Mouse (Mus musculus) kidney, postnatal 10 days (tissue): ENCODE results near the gene Zfp839.

Experiments
- DNase-seq: peaks from one replicate; pipeline ENCODE4 v3.0.0; 2021; ENCODE audit warnings: mixed read lengths

The Zfp839 gene

DNA sequence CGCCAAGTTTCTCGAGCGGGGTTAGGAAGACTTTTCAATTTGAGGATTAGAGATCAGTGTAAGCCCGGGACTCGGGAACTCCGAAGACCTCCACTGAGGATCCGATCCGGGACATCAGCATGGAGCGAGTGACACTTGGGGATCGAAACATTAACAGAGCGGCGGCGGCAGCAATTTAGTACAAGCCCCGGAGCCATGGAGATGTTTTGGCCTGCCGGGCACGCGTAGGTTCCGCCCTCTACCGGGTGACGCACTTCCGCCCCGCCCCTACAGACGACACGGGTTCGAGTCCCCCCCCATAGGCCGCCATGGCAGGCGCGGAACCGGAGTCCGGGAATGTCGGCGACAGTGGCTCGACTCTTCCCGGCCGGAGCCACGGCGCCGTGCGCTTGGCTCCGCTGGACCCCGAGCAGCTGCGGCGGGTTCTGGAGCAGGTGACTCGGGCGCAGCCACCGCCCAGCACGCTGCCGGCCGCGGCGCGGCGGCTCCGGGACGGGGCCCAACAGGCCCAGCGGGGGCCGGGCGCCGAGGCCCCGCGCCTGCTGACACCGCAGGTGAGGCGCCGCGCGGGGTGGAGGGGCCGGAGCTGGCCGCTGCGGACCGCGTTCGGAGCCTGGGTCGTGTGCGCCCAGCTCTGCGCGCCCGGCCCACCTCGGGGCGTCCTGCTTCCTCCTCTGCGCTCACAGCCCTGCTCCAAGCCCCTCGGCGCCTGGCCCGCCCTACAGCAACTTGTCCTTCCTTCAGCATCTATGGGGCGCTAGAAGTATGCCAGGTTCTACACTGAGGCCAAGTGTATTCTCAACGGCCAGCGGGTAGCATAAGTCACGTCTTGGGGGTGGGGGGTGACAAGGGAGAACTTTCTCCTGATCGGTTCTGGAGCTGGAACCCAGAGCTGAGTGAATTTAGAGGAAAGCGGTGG, at the start of gene Zfp839:
TSS of gene Zfp839 (plus strand) at position 244 of the 919 bp plus-strand sequence.
- peak; percentile 93 for DNase-seq

DNA sequence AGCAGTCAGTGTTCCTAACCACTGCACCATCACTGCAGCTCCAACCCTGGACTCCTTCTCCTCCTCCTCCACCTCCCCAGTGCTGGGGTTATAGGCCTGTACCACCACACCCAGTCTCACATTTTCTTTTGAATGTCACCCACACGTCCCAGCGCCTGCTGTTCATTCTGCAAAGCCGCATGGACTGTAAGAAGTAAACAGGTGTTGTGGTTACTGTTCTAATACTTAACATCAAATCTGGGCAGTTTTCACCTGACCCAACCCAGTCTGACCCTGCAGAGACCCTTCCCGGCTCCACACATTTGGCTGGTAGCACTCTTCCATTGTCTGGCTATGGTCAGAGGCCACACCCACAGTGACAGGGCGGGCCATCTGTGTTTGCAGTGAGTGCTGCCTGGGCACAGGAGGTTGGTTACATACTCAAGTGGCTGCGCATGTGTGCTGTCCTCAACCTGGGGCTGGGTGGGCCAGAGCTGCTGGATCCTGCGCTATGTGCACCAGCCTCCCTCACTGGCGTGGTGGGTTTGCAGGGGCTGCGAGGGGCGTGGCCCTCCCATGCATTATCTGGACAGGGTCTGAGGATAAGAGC, 48.1 kb upstream of the Zfp839 start:
- DNase-seq, result no peak

DNA sequence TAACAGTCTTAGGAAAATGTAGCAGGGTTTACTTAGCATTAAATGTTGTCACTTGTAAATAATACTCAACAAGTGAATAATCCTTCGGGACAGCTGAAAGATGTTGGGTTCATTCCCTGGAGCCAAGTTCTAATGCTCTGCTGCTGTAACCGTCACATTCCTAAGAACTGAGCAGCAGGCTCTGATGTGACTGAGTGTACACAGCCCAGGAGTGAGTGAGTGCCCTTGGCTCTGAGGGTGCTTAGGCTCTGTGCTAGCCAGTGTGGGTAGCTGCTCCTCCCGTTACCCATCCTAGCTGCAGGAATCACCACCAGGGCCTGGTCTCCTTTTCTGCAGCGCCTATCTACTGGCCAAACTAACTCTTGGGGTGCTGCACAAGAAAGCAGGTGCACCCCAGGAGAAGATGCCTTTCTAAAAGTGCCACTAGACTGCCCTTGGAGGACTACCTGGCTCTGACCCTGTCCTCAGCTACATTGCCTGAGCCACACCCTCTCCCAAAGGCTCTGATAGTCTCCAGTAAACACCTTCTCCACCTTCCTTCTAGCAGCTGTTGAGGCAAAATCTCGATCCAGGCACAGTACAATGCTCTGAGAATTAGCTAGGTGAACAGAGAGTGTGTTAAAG, 47.3 kb upstream of the Zfp839 start:
- DNase-seq, result no peak

DNA sequence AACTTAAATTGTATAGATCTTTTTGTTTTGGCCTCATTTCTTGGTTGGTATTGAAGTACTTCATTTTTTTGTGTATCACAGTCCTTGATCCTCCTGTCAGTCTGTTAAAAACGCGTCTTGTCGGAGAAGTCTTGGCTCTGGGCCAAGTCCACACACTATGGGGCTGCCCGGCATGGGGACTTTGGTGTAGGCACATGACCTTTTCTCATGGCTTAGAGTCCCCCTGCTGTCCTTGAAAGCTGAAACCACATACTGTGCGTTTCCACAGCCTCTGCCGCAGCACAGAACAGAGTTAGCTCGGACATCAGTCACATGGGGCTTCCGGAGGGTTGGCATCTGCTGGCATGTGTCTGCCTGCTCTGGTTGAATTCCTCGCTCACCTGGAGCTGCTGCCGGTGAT, 45.8 kb upstream of the Zfp839 start:
- peak; percentile 61 for DNase-seq

DNA sequence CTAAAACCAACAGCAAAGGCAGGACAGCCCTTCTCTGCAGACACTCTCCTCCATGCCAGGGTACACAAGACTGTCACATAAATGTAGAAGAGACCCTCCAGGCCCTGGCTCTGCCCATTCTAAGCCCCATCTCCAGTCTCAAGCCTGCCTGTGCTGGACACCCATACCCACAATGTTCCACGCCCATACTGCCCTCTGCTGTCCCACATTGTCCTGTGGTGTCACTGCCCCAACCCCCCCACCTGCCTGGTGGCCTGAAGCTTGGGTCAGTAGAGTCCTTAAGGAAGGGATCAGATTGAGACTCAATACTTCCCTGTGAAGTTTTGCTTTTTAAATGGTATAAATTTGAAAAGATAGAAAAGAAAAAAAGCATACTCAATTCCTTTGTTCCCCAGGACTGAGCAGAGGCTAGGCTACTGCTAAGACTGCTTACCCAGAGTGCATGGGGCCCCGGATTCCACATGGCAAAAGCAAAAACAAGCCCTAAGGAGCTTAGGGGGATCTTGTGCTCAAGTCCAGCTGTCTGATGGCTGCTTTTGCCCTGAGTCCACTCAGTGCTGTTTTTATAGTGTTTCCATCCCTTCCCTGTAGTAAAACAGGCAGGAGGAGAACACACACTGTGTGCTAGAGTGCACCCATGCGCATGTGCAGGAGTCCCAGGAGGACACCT, 43.6 kb upstream of the Zfp839 start:
- peak; percentile 67 for DNase-seq

DNA sequence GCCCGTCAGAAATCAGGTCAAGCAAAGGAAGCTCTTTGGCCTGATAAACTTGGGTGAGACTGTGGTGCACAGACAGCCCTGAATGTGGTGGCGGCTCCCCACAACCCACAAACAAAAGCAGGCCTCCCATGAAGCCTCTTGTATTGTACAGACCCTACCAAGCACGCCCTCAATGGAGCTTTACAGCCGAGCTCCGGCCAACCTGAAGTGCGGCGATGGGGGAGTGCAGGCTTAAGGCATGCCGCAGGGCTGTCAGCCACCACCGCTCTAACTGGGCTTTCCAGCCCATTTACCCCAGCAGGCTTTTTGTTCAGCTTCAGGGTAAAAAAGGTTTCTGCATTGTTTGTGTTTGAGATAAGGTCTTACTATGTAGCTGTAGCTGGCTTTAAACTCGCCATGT, 41.6 kb upstream of the Zfp839 start:
- DNase-seq, result no peak

DNA sequence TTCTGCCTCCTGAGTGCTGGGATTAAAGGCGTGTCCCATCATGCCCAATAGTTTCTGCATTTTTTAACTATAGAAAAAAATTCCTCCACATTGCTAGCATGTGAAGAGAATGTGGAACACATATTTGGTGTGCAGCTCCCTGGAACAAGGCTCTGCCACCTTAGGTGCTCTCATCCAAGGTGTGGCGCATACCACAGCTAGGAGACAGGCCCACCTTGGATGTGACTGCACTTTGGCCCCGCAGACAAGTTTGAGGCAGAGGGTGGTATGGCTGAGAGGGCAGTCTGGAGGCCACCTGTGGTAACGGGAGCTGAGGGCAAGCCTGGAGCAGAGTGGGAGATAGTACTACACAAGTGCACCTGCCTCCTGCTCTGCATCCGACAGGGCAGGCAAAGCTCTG, 41.2 kb upstream of the Zfp839 start:
- peak; percentile 41 for DNase-seq

DNA sequence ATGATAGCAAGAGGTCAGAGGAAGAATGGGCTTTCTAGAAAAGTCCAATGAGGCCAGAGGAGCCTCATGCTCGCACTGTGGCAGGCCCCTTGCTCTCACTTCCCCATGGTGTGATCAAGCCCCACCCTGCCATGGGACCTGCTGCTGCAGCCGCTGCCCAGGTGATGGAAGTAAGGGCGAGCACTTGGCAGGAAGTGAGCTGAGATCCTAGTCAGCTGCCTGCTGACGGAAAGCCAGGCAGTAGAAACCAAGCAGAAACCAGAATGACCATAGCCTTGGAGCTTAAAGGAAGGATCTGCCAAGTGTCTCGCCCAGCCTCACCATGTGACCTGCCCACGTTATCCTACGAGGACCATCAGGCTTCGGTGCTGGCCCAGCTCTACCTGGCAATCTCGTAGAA, 36.9 kb upstream of the Zfp839 start:
- DNase-seq, result no peak

DNA sequence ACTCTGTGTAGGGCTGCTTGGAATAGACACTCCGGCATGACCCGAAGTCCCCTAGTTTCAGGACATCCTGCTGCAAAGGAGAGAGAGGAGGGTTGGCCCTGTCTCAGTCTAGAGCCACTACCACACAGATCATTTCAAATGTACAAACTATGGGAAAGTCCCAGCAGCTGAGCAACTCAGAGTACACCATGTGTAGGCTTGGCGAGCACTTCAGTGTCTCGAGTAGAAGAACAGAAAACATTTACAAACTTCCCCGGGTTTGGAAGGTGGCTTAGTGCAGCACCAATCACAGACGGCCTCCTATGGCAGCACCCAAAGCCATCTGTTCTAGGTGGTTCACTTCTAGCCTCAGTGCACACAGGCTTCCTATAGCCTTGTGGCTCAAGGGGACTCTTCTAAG, 36.4 kb upstream of the Zfp839 start:
- no peak for DNase-seq

DNA sequence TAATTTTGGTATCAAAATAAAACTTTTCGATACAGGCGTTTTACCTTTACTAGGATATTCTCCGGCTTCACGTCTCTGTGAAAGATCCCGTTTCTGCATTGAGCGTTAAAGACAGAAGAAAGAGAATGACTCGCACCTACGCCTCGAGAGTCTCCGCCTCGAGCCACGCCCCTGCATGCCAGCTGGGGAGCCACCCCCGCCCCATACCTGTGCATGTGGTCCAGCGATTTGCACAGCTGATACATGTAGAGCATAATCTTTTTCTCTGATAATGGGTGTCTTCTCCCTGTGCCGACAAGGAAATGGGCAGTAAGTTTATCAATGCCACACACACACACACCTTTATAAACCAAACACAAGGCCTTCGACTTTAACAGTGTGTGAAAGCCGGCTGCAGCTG, 35.1 kb upstream of the Zfp839 start:
- DNase-seq, result no peak

DNA sequence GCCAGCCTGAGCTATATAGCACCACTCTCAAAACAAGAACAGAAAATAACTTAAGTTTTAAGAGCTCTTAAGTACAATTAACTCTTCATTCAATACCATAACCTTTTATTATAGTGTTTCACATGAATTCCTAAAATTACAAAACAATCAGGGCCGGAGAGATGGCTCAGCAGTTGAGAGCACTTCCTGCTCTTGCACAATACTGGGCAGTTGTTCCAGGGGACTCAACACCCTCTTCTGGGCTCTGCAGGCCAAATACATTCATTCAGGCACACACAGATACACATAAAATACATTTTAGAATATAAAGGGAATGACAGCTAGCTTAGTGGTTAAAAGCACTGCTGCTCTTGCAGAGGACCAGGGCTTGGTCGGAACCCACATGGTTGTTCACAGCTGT, 33.2 kb upstream of the Zfp839 start:
- DNase-seq, result no peak

DNA sequence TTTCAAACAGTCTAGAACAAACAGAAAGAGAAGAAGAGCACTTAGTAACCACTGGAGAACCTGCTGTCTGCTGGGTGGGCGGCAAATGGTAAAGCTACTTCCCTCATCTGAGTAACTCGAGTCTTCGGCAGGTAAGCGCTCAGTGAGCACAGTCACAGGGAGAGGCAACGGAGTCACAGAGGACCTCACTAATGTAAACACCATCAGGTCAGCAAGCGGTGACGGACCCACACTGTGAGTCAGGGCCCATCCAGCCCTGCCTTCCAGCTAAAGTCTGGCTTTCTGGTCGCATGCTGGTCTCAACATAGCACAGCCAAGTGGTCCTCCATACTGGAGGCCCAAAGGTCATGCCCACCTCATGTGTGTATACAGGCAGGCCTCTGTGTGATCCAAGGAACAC, 30.7 kb upstream of the Zfp839 start:
- no peak for DNase-seq

DNA sequence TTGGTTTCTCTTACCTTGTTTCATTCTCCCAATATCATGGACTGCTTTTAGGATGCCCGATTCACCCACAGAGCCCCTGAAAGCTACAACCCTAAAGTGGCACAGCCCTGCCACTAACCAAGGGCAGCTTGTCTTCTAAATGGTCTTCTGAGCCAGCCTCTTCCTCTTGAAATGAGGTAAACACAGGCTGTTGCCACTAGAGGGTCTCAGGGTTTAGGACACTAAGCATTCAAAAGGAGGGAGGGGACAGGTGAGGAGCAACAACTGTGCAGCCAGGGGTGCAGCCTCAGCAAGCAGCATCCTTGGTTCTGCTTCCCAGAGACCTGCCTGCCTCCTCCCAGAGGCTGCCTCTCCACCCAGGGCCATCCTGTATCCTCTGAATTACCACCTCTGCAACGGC, 28.3 kb upstream of the Zfp839 start:
- no peak for DNase-seq

DNA sequence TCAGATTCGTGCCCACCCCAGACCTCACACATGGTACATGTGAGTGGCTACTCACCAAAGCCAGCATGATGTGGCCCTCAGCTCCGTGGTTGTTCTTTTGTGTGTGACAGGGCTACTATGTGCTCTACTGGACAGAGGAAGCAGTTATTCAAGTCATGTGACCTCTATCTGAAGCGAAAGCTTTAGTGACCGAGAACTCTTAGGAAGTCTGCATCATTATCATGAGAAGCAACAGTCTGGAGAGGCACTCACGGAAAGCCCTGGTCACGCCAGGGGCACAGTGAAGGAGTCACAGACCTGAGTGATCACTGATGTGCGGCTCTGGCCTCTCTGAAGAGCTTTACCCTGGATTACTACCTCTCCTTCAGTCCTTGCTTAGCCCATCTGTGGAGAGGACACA, 27.7 kb upstream of the Zfp839 start:
- DNase-seq, result no peak

DNA sequence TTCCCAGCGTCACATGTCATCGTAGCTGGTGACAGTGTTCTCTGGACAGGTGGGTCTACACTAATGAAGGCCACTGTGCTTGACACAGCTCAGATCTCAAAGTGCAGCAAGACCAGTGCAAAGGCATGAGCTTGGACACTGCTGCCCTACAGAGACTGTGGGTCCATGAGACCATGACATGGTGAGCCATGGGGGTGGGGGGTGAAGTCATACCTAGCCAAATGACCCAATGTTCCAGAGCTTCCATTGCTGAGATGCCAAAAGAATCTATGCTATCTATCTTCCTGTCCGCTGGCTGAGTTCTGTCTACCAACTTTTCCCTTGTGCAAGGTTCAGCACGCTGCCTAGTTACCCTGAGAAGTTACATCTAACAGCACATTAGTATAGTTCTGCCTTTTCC, 21.1 kb upstream of the Zfp839 start:
- no peak for DNase-seq

DNA sequence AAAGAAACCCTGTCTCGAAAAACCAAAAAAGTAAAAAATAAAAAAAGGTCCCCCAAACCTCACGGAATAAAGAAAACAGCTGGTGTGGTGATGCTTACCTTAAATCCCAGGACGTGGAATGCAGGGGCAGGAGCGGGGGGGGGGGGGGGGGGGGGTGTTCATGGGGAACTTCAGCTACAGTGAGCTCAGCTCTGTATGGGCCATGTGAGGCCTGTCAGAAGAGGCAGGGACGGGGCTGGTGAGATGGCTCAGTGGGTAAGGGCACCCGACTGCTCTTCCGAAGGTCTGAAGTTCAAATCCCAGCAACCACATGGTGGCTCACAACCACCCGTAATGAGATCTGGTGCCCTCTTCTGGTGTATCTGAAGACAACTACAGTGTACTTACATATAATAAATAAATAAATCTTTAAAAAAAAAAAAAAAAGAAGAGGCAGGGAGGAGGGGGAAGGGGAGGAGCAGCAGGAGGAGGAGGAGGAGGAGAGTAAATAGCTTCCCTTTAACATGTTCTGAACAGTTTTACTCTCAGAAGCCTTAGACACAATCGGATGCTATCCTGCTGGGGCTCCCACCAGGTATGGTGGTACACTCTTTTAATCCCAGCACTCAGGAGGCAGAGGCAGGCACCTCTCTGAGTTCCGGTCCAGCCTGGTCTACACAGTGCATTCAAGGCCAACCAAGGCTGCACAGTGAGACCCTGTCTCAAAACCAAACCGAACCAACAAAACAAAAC, 19.6 kb upstream of the Zfp839 start:
- no peak for DNase-seq

DNA sequence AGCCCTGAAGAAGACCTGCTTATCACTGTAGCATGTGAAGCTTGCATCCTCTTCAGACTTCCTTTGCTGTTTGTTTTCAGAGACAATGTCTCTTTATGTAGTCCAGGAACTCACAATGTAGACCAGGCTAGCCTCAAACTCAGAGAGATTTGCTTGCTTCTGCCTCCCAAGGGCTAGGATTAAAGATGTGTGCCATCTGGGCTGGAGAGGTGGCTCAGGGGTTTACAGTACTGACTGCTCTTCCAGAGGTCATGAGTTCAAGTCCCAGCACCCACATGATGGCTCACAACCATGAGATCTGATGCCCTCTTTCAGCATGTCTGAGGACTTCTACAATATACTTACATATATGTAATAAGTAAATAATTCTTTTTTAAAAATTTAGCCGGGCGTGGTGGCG, 14.9 kb upstream of the Zfp839 start:
- DNase-seq, result no peak

DNA sequence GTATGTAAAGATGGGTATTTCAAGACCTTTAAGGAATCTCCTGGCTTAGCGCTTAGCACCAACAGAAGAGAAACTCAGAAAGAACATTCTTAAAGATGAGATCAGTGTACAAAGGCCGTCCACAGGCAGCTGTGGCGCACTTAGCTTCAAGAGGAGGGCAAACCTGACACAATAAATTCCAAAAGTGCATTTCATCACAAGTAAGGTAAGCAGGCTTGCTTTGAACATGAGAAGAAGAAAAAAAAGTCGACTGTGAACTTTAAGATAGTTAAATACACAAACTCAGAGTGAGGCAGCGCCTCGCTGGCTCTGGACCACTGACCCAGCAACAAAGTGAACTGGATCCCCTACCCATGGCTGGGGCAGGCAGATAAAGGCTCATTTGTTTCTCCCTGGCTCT, 13.3 kb upstream of the Zfp839 start:
- peak; percentile 21 for DNase-seq

DNA sequence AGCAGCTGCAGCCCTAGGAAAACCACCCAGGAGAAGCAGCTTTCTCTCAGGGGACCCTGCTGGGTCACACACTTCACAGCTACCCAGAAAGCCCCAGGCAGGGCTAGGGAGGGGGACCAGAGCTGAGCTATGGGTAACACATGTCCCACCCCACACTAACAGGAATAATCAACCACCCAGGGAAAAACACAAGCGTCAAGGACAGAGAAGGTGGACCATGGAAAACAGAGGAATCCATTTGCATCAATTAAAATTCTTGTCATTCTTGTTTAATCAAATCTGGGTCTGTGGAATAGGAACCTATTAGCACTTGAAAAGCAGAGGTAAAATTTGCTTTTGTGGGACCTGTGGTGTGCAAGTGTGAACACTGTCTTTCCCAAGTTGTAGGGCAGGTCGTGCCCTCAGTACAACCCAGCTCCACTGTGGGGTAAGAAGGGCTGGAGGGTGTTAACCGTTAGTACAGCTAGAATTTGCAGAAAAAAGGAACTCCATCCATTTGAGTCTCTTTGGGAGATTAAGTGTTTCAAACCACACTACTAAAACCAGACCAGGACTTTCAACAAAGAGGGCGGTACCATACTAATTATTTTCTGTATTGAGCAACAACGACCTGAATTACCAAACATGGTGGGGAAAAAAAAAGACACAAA, 12.7 kb upstream of the Zfp839 start:
- peak; percentile 40 for DNase-seq

DNA sequence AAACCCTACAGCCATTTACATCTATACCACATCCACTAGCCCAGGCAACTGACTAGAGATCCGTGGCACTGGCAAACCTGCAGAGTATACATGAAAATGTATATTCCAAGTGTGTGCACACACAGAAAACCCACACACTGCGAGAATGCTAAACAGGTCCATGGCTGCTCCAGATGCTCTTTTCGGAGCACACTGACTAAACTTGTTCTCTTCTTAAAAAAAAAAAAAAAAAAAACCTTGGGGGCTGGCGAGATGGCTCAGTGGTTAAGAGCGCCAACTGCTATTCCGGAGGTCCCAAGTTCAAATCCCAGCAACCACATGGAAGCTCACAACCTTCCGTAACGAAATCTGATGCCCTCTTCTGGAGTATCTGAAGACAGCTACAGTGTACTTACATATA, 12.2 kb upstream of the Zfp839 start:
- DNase-seq, result no peak

DNA sequence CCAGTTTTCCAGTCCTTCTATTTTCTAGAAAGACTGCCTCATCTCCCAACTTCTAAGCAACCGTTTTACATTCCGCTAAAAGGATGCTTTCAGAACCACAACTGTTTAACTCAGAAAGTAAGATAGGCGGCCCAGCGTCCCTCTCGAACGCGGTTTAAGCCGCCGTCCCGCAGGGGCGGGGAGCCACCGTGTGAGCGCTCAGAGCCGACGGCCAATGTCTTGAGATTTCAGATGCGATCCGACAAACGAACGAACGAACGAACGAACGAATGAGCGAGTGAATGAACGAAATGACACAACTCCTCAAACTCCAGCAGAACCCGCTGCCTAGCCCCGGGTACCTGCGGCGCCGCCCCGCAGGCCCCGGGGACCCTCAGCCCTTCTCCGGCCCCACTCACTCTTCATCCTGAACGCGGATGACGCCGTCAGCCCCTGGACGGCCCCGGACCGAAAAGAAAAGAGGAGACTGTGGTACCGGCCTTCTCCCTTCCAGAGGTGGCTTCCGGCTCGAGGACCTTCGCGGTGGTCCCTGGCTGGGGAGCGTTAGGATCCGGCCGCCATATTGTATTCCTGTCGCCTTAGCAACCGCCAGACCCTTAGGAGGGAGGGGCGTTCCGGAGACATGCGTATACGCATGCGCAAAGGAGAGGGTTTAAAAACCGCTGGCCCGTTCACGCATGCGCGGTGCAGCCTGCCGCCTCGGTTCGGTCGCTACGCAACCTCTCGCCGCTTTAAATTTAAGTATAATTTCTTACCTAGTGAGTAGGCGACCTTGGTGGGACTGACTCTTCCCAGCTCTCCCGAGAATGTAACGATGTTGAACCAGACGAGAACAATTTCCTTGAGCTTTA, 9.5 kb upstream of the Zfp839 start, which contains the start of gene Mok:
TSS of gene Mok (minus strand) at position 592 of the 851 bp plus-strand sequence.
- peak; percentile 96 for DNase-seq
